Mouse (Mus musculus): ENCODE results near the gene Spint3. TPM values are rescaled to one million over a fixed set of nuclear protein-coding genes. Genes with fewer than 3 reads are reported as not detected.

Spint3 gene
- total and polyA plus RNA-seq, 2 experiments from 2014 or later = not detected

DNA sequence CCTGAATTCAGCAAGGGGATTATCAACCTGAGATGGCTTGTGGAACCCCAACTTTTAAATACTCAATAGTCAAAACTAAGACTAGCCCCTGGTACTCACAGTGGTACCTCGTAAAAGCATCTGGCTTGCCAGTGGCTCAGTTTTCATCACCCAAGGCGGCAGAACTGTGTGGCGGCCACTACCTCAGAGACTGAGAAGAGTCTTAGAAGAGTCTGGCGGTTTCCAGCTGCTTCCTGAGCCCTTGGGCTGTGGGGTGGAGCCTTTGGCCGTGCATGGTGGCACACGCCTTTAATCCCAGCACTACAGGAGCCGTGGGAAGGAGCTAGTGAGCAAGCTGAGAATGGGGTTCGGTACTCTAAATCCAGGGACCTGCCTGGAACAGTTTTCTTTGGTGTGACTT, 51.0 kb downstream of the Spint3 start:
- Histone ChIP-seq H3K36me3 (ENCODE audit: insufficient read depth, low read length) (no peaks in the 10 kb centered on the region), H3K27ac (ENCODE audit: low read depth, low read length) (no peak overlapping the region), H3K9ac (replicated peaks; ENCODE audit: low read length, poor library complexity, severe bottlenecking) (no peak overlapping the region), H3K4me3 (ENCODE audit: low read depth, low read length) (no peak overlapping the region), H3K4me2 (ENCODE audit: low read depth, low read length, poor library complexity, severe bottlenecking) (no peak overlapping the region), H3K27me3 (ENCODE audit: insufficient read depth, low read length) (no peaks in the 10 kb centered on the region), H3K4me1 (ENCODE audit: insufficient read depth, low read length) (no peaks in the 10 kb centered on the region), H3K9me3 (ENCODE audit: low read length) (0 out of 2 replicates have a peak, but pooled peaks cover 3% of the 10 kb centered on the region)
- no peak for TF ChIP-seq CTCF (IDR thresholded peaks at IDR 0.05)
- DNase-seq (ENCODE audit: low spot score) (no peak), ATAC-seq (ENCODE audit: low FRiP score) (no peak)
- 19% methylated on average over 8 of the region's 8 CpGs for WGBS

DNA sequence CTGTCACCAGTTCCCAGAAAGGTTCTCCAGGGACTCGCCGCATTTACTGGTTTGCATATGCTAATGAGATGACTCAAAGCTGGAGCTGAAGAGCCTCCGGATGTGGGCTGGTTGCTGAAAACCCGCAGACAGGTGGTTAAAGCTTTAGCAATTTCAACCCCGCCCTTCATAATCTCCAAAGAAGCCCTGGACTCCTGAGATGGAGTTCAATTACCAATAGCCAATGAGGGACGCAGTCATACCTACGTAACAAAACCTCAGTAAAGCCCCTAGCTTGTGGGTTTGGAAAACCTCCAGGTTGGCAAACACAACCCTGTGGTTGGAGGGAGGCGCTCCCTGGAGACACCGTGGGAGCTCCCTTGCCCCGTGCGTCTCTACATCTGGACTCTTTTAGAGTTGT, 51.4 kb downstream of the Spint3 start:
- no peak for DNase-seq (ENCODE audit: low spot score)
- Histone ChIP-seq H3K4me2 (ENCODE audit: low read depth, low read length, poor library complexity, severe bottlenecking) (no peak overlapping the region), H3K9me3 (ENCODE audit: low read length) (0 out of 2 replicates have a peak, but pooled peaks cover 3% of the 10 kb centered on the region), H3K27me3 (ENCODE audit: insufficient read depth, low read length) (no peaks in the 10 kb centered on the region), H3K27ac (ENCODE audit: low read depth, low read length) (no peak overlapping the region), H3K4me1 (ENCODE audit: insufficient read depth, low read length) (no peaks in the 10 kb centered on the region), H3K36me3 (ENCODE audit: insufficient read depth, low read length) (no peaks in the 10 kb centered on the region), H3K9ac (replicated peaks; ENCODE audit: low read length, poor library complexity, severe bottlenecking) (no peak overlapping the region), H3K4me3 (ENCODE audit: low read depth, low read length) (no peak overlapping the region)
- no peak for ATAC-seq (ENCODE audit: low FRiP score)
- TF ChIP-seq CTCF (IDR thresholded peaks at IDR 0.05) = no peak
- 15% methylated on average over 11 of the region's 11 CpGs for WGBS

DNA sequence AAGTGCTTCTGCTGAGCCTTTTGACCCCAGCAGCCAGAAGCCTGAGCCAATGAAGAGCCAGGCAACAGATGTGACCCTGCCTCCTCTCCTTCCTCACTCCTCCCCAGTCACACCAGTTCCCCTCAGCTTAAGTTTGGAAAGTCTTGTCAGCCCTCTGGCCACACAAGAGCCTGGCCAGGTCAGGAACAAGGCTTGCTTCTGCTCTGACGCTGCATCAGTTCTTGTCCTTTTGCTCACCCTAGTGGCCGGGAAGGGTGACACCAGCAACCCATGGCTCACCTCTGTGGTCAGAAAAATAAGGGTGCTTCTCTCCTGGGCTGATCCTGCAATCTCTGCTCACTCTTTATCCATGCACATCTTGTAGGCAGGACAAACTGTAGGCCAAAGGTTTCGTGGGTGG, 52.5 kb downstream of the Spint3 start:
- H3K9me3 ChIP-seq (ENCODE audit: low read length) = 0 out of 2 replicates have a peak, but pooled peaks cover 3% of the 10 kb centered on the region
- H3K4me2 ChIP-seq (ENCODE audit: low read depth, low read length, poor library complexity, severe bottlenecking) = no peak overlapping the region
- H3K9ac ChIP-seq (replicated peaks; ENCODE audit: low read length, poor library complexity, severe bottlenecking) = no peak overlapping the region
- no peaks in the 10 kb centered on the region for H3K36me3 ChIP-seq (ENCODE audit: insufficient read depth, low read length)
- peak; percentile 70 for TF ChIP-seq CTCF (IDR thresholded peaks at IDR 0.05)
- no peak overlapping the region for H3K4me3 ChIP-seq (ENCODE audit: low read depth, low read length)
- WGBS = 24% methylated on average over 3 of the region's 3 CpGs
- no peaks in the 10 kb centered on the region for H3K4me1 ChIP-seq (ENCODE audit: insufficient read depth, low read length)
- no peak overlapping the region for H3K27ac ChIP-seq (ENCODE audit: low read depth, low read length)
- no peaks in the 10 kb centered on the region for H3K27me3 ChIP-seq (ENCODE audit: insufficient read depth, low read length)
- ATAC-seq (ENCODE audit: low FRiP score) = no peak
- peak; percentile 41 for DNase-seq (ENCODE audit: low spot score)

Other genes starting within 250 kb of the Spint3 start
- gene Svs5, start 240.7 kb downstream of the Spint3 start, total RNA-seq (2014; rRNA removed) = not detected in 2 replicates
- gene Svs5, start 240.7 kb downstream of the Spint3 start, polyA plus RNA-seq (2015; fragmentation: Nextera tagmentation; extraction: Ambion mirVana) = not detected in 2 replicates
- gene Slpi, start 184.4 kb downstream of the Spint3 start, total RNA-seq (2014; rRNA removed) = not detected in 2 replicates
- gene Slpi, start 184.4 kb downstream of the Spint3 start, polyA plus RNA-seq (2015; fragmentation: Nextera tagmentation; extraction: Ambion mirVana) = 0.27 and 0.36 TPM in 2 replicates
- 0.77 TPM in 1 of 2 replicates, not detected in the other for gene Rbpjl, start 170.3 kb downstream of the Spint3 start, total RNA-seq (2014; rRNA removed)
- 0.04 TPM in 1 of 2 replicates, not detected in the other for gene Rbpjl, start 170.3 kb downstream of the Spint3 start, polyA plus RNA-seq (2015; fragmentation: Nextera tagmentation; extraction: Ambion mirVana)
- gene Matn4, start 168.3 kb downstream of the Spint3 start, total RNA-seq (2014; rRNA removed) = 1.9 and 2.0 TPM in 2 replicates
- gene Matn4, start 168.3 kb downstream of the Spint3 start, polyA plus RNA-seq (2015; fragmentation: Nextera tagmentation; extraction: Ambion mirVana) = 1.9 and 2.1 TPM in 2 replicates
- 13.8 and 20.3 TPM in 2 replicates for gene Sdc4, start 129.6 kb downstream of the Spint3 start, total RNA-seq (2014; rRNA removed)
- 18.3 and 19.3 TPM in 2 replicates for gene Sdc4, start 129.6 kb downstream of the Spint3 start, polyA plus RNA-seq (2015; fragmentation: Nextera tagmentation; extraction: Ambion mirVana)
- 194 and 206 TPM in 2 replicates for gene Sys1, start 116.5 kb downstream of the Spint3 start, total RNA-seq (2014; rRNA removed)
- 103 and 108 TPM in 2 replicates for gene Sys1, start 116.5 kb downstream of the Spint3 start, polyA plus RNA-seq (2015; fragmentation: Nextera tagmentation; extraction: Ambion mirVana)
- 4.7 and 15.0 TPM in 2 replicates for gene Gm20458, start 112.5 kb downstream of the Spint3 start, total RNA-seq (2014; rRNA removed)
- 6.9 and 7.2 TPM in 2 replicates for gene Gm20458, start 112.5 kb downstream of the Spint3 start, polyA plus RNA-seq (2015; fragmentation: Nextera tagmentation; extraction: Ambion mirVana)
- not detected in 2 replicates for gene Trp53tg5, start 99.7 kb downstream of the Spint3 start, total RNA-seq (2014; rRNA removed)
- gene Trp53tg5, start 99.7 kb downstream of the Spint3 start, polyA plus RNA-seq (2015; fragmentation: Nextera tagmentation; extraction: Ambion mirVana) = not detected in 2 replicates
- 21.1 and 26.7 TPM in 2 replicates for gene Dbndd2, start 87.4 kb downstream of the Spint3 start, total RNA-seq (2014; rRNA removed)
- 24.8 and 25.4 TPM in 2 replicates for gene Dbndd2, start 87.4 kb downstream of the Spint3 start, polyA plus RNA-seq (2015; fragmentation: Nextera tagmentation; extraction: Ambion mirVana)
- gene Pigt, start 75.9 kb downstream of the Spint3 start, total RNA-seq (2014; rRNA removed) = 117 and 126 TPM in 2 replicates
- gene Pigt, start 75.9 kb downstream of the Spint3 start, polyA plus RNA-seq (2015; fragmentation: Nextera tagmentation; extraction: Ambion mirVana) = 121 and 126 TPM in 2 replicates
- gene Wfdc2, start 11.0 kb downstream of the Spint3 start, total RNA-seq (2014; rRNA removed) = 0.38 and 0.52 TPM in 2 replicates
- gene Wfdc2, start 11.0 kb downstream of the Spint3 start, polyA plus RNA-seq (2015; fragmentation: Nextera tagmentation; extraction: Ambion mirVana) = 1.5 and 1.9 TPM in 2 replicates
- gene Wfdc6a, start 12.0 kb upstream of the Spint3 start, total RNA-seq (2014; rRNA removed) = not detected in 2 replicates
- not detected in 2 replicates for gene Wfdc6a, start 12.0 kb upstream of the Spint3 start, polyA plus RNA-seq (2015; fragmentation: Nextera tagmentation; extraction: Ambion mirVana)
- not detected in 2 replicates for gene Eppin, start 20.1 kb upstream of the Spint3 start, total RNA-seq (2014; rRNA removed)
- not detected in 2 replicates for gene Eppin, start 20.1 kb upstream of the Spint3 start, polyA plus RNA-seq (2015; fragmentation: Nextera tagmentation; extraction: Ambion mirVana)
- not detected in 2 replicates for gene Wfdc6b, start 40.1 kb upstream of the Spint3 start, total RNA-seq (2014; rRNA removed)
- gene Wfdc6b, start 40.1 kb upstream of the Spint3 start, polyA plus RNA-seq (2015; fragmentation: Nextera tagmentation; extraction: Ambion mirVana) = not detected in 2 replicates
- 0.28 TPM in 1 of 2 replicates, not detected in the other for gene Wfdc8, start 40.2 kb upstream of the Spint3 start, total RNA-seq (2014; rRNA removed)
- not detected in 2 replicates for gene Wfdc8, start 40.2 kb upstream of the Spint3 start, polyA plus RNA-seq (2015; fragmentation: Nextera tagmentation; extraction: Ambion mirVana)
- gene Wfdc16, start 65.3 kb upstream of the Spint3 start, total RNA-seq (2014; rRNA removed) = not detected in 2 replicates
- gene Wfdc16, start 65.3 kb upstream of the Spint3 start, polyA plus RNA-seq (2015; fragmentation: Nextera tagmentation; extraction: Ambion mirVana) = not detected in 2 replicates
- 3.5 TPM in 1 of 2 replicates, not detected in the other for gene Wfdc10, start 82.6 kb upstream of the Spint3 start, total RNA-seq (2014; rRNA removed)
- gene Wfdc10, start 82.6 kb upstream of the Spint3 start, polyA plus RNA-seq (2015; fragmentation: Nextera tagmentation; extraction: Ambion mirVana) = 0.38 and 0.42 TPM in 2 replicates
- not detected in 2 replicates for gene Wfdc9, start 83.1 kb upstream of the Spint3 start, total RNA-seq (2014; rRNA removed)
- gene Wfdc9, start 83.1 kb upstream of the Spint3 start, polyA plus RNA-seq (2015; fragmentation: Nextera tagmentation; extraction: Ambion mirVana) = not detected in 2 replicates
- not detected in 2 replicates for gene Wfdc11, start 100.6 kb upstream of the Spint3 start, total RNA-seq (2014; rRNA removed)
- not detected in 2 replicates for gene Wfdc11, start 100.6 kb upstream of the Spint3 start, polyA plus RNA-seq (2015; fragmentation: Nextera tagmentation; extraction: Ambion mirVana)
- not detected in 2 replicates for gene Wfdc13, start 111.6 kb upstream of the Spint3 start, total RNA-seq (2014; rRNA removed)
- not detected in 2 replicates for gene Wfdc13, start 111.6 kb upstream of the Spint3 start, polyA plus RNA-seq (2015; fragmentation: Nextera tagmentation; extraction: Ambion mirVana)
- not detected in 2 replicates for gene Spint4, start 125.0 kb upstream of the Spint3 start, total RNA-seq (2014; rRNA removed)
- gene Spint4, start 125.0 kb upstream of the Spint3 start, polyA plus RNA-seq (2015; fragmentation: Nextera tagmentation; extraction: Ambion mirVana) = not detected in 2 replicates
- gene Spint5, start 141.8 kb upstream of the Spint3 start, total RNA-seq (2014; rRNA removed) = not detected in 2 replicates
- gene Spint5, start 141.8 kb upstream of the Spint3 start, polyA plus RNA-seq (2015; fragmentation: Nextera tagmentation; extraction: Ambion mirVana) = not detected in 2 replicates
- gene Wfdc3, start 172.5 kb upstream of the Spint3 start, total RNA-seq (2014; rRNA removed) = 0.16 and 1.3 TPM in 2 replicates
- gene Wfdc3, start 172.5 kb upstream of the Spint3 start, polyA plus RNA-seq (2015; fragmentation: Nextera tagmentation; extraction: Ambion mirVana) = 0.60 and 0.97 TPM in 2 replicates
- gene Dnttip1, start 172.5 kb upstream of the Spint3 start, total RNA-seq (2014; rRNA removed) = 18.5 and 24.7 TPM in 2 replicates
- 48.4 and 54.2 TPM in 2 replicates for gene Dnttip1, start 172.5 kb upstream of the Spint3 start, polyA plus RNA-seq (2015; fragmentation: Nextera tagmentation; extraction: Ambion mirVana)
- 14.6 and 38.5 TPM in 2 replicates for gene Ube2c, start 196.4 kb upstream of the Spint3 start, total RNA-seq (2014; rRNA removed)
- gene Ube2c, start 196.4 kb upstream of the Spint3 start, polyA plus RNA-seq (2015; fragmentation: Nextera tagmentation; extraction: Ambion mirVana) = 18.1 and 18.4 TPM in 2 replicates
- gene Tnnc2, start 206.5 kb upstream of the Spint3 start, total RNA-seq (2014; rRNA removed) = not detected in 2 replicates
- 0.31 and 0.62 TPM in 2 replicates for gene Tnnc2, start 206.5 kb upstream of the Spint3 start, polyA plus RNA-seq (2015; fragmentation: Nextera tagmentation; extraction: Ambion mirVana)
- gene Snx21, start 212.4 kb upstream of the Spint3 start, total RNA-seq (2014; rRNA removed) = 80.8 and 100 TPM in 2 replicates
- gene Snx21, start 212.4 kb upstream of the Spint3 start, polyA plus RNA-seq (2015; fragmentation: Nextera tagmentation; extraction: Ambion mirVana) = 50.8 and 54.1 TPM in 2 replicates
- gene Acot8, start 231.4 kb upstream of the Spint3 start, total RNA-seq (2014; rRNA removed) = 24.2 and 25.8 TPM in 2 replicates
- 17.5 and 19.7 TPM in 2 replicates for gene Acot8, start 231.4 kb upstream of the Spint3 start, polyA plus RNA-seq (2015; fragmentation: Nextera tagmentation; extraction: Ambion mirVana)
- gene Zswim3, start 231.6 kb upstream of the Spint3 start, total RNA-seq (2014; rRNA removed) = 6.4 and 7.7 TPM in 2 replicates
- 5.5 and 7.4 TPM in 2 replicates for gene Zswim3, start 231.6 kb upstream of the Spint3 start, polyA plus RNA-seq (2015; fragmentation: Nextera tagmentation; extraction: Ambion mirVana)
- 24.8 and 25.1 TPM in 2 replicates for gene Zswim1, start 249.2 kb upstream of the Spint3 start, total RNA-seq (2014; rRNA removed)
- 35.3 and 36.0 TPM in 2 replicates for gene Zswim1, start 249.2 kb upstream of the Spint3 start, polyA plus RNA-seq (2015; fragmentation: Nextera tagmentation; extraction: Ambion mirVana)